Mouse (Mus musculus): ENCODE results near the gene Nebl. TPM values are rescaled to one million over a fixed set of nuclear protein-coding genes. Genes with fewer than 3 reads are reported as not detected.

The Nebl gene
- polyA plus RNA-seq, 1 experiment from 2014 or later: 5.1 TPM

GRCm38 (mm10) chr2:17538493-17538892 is 192.8 kb downstream of the Nebl start:
- Histone ChIP-seq H3K9ac (ENCODE audit: low read depth, low read length) (no peak overlapping the region), H3K4me3 (replicated peaks; ENCODE audit: low read depth, low read length) (no peak overlapping the region), H3K4me1 (replicated peaks; ENCODE audit: insufficient read depth, low read length) (no peaks in the 10 kb centered on the region), H3K9me3 (replicated peaks; ENCODE audit: low read length) (no peaks in the 10 kb centered on the region), H3K27ac (no peak overlapping the region), H3K4me2 (ENCODE audit: low read length) (no peak overlapping the region), H3K27me3 (ENCODE audit: insufficient read depth, low read length) (no peaks in the 10 kb centered on the region), H3K36me3 (ENCODE audit: insufficient read depth, low read length) (no peaks in the 10 kb centered on the region)
- WGBS: 93% methylated on average over 4 of the region's 4 CpGs
- DNase-seq (ENCODE audit: low spot score) (no peak), ATAC-seq (replicated peaks; ENCODE audit: low FRiP score, low read depth) (no peak)
- no peak for TF ChIP-seq CTCF (IDR thresholded peaks at IDR 0.05; ENCODE audit: low read depth)

DNA sequence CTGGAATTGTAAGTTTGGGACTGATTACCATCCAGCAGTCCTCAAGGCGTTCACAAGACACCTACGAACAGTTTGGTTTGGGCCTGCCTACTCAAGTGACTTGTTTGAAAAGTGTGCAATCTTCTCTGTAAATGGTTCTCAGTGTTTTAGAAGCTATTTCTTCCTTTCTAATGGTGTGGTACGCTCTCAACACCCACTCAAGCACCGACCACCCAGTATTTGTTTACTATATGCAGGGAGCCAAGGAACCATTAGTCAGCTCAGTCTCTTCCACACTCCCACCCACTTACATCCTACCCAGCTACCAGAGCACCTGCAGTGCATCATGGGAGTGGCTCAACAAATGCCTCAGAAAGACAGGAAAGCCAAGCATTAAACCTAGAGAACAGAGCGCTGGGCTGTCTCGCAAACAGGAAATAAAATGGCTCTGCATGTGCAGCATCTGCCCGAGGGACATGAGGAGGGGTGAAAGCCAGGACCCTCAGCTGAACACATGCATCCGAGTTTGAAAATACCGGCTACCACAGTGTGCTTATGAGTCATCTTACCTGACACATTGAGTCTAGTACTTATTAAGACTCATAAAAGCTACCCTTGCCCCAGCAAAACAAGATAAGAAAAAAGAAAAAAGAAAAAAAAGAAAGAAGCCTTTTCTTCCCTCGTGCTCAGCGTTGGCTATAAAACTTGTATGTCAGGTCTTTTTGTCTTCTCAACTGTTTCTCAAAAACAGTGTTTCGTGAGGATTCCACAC is 199.7 kb downstream of the Nebl start:
- 73% methylated on average over 12 of the region's 12 CpGs for WGBS
- H3K9me3 ChIP-seq (replicated peaks; ENCODE audit: low read length): no peaks in the 10 kb centered on the region
- H3K36me3 ChIP-seq (ENCODE audit: insufficient read depth, low read length): no peaks in the 10 kb centered on the region
- no peak overlapping the region for H3K4me3 ChIP-seq (replicated peaks; ENCODE audit: low read depth, low read length)
- H3K27me3 ChIP-seq (ENCODE audit: insufficient read depth, low read length): no peaks in the 10 kb centered on the region
- no peak for TF ChIP-seq CTCF (IDR thresholded peaks at IDR 0.05; ENCODE audit: low read depth)
- H3K4me1 ChIP-seq (replicated peaks; ENCODE audit: insufficient read depth, low read length): no peaks in the 10 kb centered on the region
- no peak overlapping the region for H3K9ac ChIP-seq (ENCODE audit: low read depth, low read length)
- ATAC-seq (replicated peaks; ENCODE audit: low FRiP score, low read depth) (no peak), DNase-seq (ENCODE audit: low spot score) (no peak)
- H3K4me2 ChIP-seq (ENCODE audit: low read length): no peak overlapping the region
- H3K27ac ChIP-seq: no peak overlapping the region

- WGBS: 56% methylated on average over 5 of the region's 5 CpGs
- H3K27me3 ChIP-seq (ENCODE audit: insufficient read depth, low read length): no peaks in the 10 kb centered on the region
- H3K36me3 ChIP-seq (ENCODE audit: insufficient read depth, low read length): no peaks in the 10 kb centered on the region
- H3K27ac ChIP-seq: no peak overlapping the region
- H3K4me3 ChIP-seq (replicated peaks; ENCODE audit: low read depth, low read length): no peak overlapping the region
- no peaks in the 10 kb centered on the region for H3K9me3 ChIP-seq (replicated peaks; ENCODE audit: low read length)
- H3K4me2 ChIP-seq (ENCODE audit: low read length): no peak overlapping the region
- peaks cover 9% of the 10 kb centered on the region; the same call in 1 of the 2 replicates for H3K4me1 ChIP-seq (replicated peaks; ENCODE audit: insufficient read depth, low read length)
- H3K9ac ChIP-seq (ENCODE audit: low read depth, low read length): no peak overlapping the region
- peak; percentile 35 for DNase-seq (ENCODE audit: low spot score)
- ATAC-seq (replicated peaks; ENCODE audit: low FRiP score, low read depth): no peak
- TF ChIP-seq CTCF (IDR thresholded peaks at IDR 0.05; ENCODE audit: low read depth): no peak
Observed at GRCm38 (mm10) chr2:17525739-17526526, 205.3 kb downstream of the Nebl start.

GRCm38 (mm10) chr2:17525211-17525610 is 206.1 kb downstream of the Nebl start:
- WGBS: 52% methylated on average over 4 of the region's 4 CpGs

DNA sequence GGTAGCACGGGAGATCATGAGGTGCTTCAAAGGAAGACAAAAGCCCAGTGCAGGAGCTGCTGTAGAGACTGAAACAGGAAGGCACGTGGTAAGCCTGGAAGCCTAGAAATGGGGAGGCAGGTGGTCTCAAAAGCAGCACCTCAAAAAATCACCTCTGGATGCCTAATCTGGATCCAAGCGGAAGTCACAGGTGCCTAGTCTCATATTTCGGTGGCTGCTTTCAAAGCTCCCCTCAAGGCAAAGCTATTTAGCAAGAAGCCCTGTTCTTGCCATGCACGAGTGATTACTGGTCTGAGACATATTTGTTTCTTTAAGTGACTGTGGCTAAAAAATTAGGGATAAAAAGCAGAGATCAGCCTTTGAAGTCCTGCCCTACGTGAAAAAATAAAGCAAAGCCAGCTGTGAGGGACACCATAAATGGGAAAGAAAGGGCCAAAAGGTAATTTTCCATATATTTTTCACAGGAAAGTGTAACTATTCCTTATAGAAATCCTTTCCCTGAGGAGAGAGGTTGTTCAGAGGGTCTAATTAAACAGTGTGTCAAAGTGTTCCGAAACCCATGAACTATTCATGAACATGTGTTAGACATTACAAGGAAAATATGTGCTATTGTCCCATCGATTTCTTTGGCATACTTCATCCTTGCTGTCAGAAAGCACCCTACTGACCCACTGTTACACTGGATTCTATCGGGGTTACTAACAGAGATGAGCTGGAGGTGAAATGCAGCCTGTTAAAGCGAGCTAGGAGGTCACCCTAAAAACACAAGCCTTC is 206.9 kb downstream of the Nebl start:
- no peak for DNase-seq (ENCODE audit: low spot score)
- H3K4me3 ChIP-seq (replicated peaks; ENCODE audit: low read depth, low read length): no peak overlapping the region
- no peak overlapping the region for H3K27ac ChIP-seq
- no peak overlapping the region for H3K9ac ChIP-seq (ENCODE audit: low read depth, low read length)
- no peak overlapping the region for H3K4me2 ChIP-seq (ENCODE audit: low read length)
- 43% methylated on average over 10 of the region's 10 CpGs for WGBS
- TF ChIP-seq CTCF (IDR thresholded peaks at IDR 0.05; ENCODE audit: low read depth): no peak
- ATAC-seq (replicated peaks; ENCODE audit: low FRiP score, low read depth): no peak
- H3K36me3 ChIP-seq (ENCODE audit: insufficient read depth, low read length): no peaks in the 10 kb centered on the region
- no peaks in the 10 kb centered on the region for H3K27me3 ChIP-seq (ENCODE audit: insufficient read depth, low read length)
- H3K4me1 ChIP-seq (replicated peaks; ENCODE audit: insufficient read depth, low read length): peaks cover 9% of the 10 kb centered on the region; the same call in 1 of the 2 replicates
- no peaks in the 10 kb centered on the region for H3K9me3 ChIP-seq (replicated peaks; ENCODE audit: low read length)

More at GRCm38 (mm10) chr2:17525211-17525610, 206.1 kb downstream of the Nebl start:
- no peak overlapping the region for H3K4me3 ChIP-seq (replicated peaks; ENCODE audit: low read depth, low read length)
- no peak overlapping the region for H3K9ac ChIP-seq (ENCODE audit: low read depth, low read length)
- TF ChIP-seq CTCF (IDR thresholded peaks at IDR 0.05; ENCODE audit: low read depth): no peak
- no peak overlapping the region for H3K27ac ChIP-seq
- H3K4me1 ChIP-seq (replicated peaks; ENCODE audit: insufficient read depth, low read length): peaks cover 9% of the 10 kb centered on the region; the same call in 1 of the 2 replicates
- H3K4me2 ChIP-seq (ENCODE audit: low read length): no peak overlapping the region
- H3K9me3 ChIP-seq (replicated peaks; ENCODE audit: low read length): no peaks in the 10 kb centered on the region
- ATAC-seq (replicated peaks; ENCODE audit: low FRiP score, low read depth): no peak
- H3K36me3 ChIP-seq (ENCODE audit: insufficient read depth, low read length): no peaks in the 10 kb centered on the region
- no peaks in the 10 kb centered on the region for H3K27me3 ChIP-seq (ENCODE audit: insufficient read depth, low read length)
- no peak for DNase-seq (ENCODE audit: low spot score)

DNA sequence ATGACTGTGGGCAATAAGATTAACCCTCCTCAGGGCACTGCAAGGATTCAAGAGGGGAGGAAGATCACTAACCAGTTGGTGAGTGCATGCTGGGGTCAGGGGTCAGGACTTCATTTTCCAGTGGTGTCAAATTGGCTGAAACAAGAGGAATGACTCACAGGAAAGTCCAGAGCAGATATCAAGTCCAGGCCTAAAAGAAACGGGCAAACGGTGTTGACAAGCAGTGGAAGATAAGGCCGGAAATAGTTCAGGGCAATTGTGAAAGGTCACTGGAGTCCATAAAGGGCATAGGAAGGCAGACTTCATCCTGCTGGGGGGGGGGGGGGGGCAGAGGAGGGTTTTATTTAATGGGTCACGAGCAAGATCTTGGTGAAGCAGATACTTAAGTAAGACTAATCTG is 207.5 kb downstream of the Nebl start:
- 32% methylated on average over 4 of the region's 4 CpGs for WGBS
- no peaks in the 10 kb centered on the region for H3K9me3 ChIP-seq (replicated peaks; ENCODE audit: low read length)
- no peak for TF ChIP-seq CTCF (IDR thresholded peaks at IDR 0.05; ENCODE audit: low read depth)
- H3K36me3 ChIP-seq (ENCODE audit: insufficient read depth, low read length): no peaks in the 10 kb centered on the region
- no peak overlapping the region for H3K27ac ChIP-seq
- H3K4me3 ChIP-seq (replicated peaks; ENCODE audit: low read depth, low read length): no peak overlapping the region
- no peak; the same call in 1 of the 2 replicates for ATAC-seq (replicated peaks; ENCODE audit: low FRiP score, low read depth)
- no peaks in the 10 kb centered on the region for H3K27me3 ChIP-seq (ENCODE audit: insufficient read depth, low read length)
- DNase-seq (ENCODE audit: low spot score): peak; percentile 14
- H3K4me2 ChIP-seq (ENCODE audit: low read length): no peak overlapping the region
- H3K4me1 ChIP-seq (replicated peaks; ENCODE audit: insufficient read depth, low read length): peaks cover 9% of the 10 kb centered on the region; the same call in 1 of the 2 replicates
- no peak overlapping the region for H3K9ac ChIP-seq (ENCODE audit: low read depth, low read length)

All from kidney, postnatal 0 days (tissue).